Mouse (Mus musculus): ENCODE measurements around the gene Ctbs. TPM values are rescaled to one million over a fixed set of nuclear protein-coding genes. Genes with fewer than 3 reads are reported as not detected.

Gene Ctbs
- polyA plus RNA-seq, 1 experiment from 2014 or later = 6.4 TPM

- Histone ChIP-seq H3K9ac (no peak overlapping the region), H3K4me3 (no peak overlapping the region), H3K27me3 (no peaks in the 10 kb centered on the region), H3K36me3 (0 out of 2 replicates have a peak, but pooled peaks cover 2% of the 10 kb centered on the region), H3K4me2 (no peak overlapping the region), H3K4me1 (replicated peaks) (peaks cover 20% of the 10 kb centered on the region), H3K27ac (replicated peaks) (no peak overlapping the region), H3K9me3 (no peaks in the 10 kb centered on the region)
- WGBS = 75% methylated on average over 5 of the region's 5 CpGs
- no peak for ATAC-seq (ENCODE audit: low read depth)
Measured at GRCm38 (mm10) chr3:146451375-146451774, 1.8 kb downstream of the Ctbs start.

DNA sequence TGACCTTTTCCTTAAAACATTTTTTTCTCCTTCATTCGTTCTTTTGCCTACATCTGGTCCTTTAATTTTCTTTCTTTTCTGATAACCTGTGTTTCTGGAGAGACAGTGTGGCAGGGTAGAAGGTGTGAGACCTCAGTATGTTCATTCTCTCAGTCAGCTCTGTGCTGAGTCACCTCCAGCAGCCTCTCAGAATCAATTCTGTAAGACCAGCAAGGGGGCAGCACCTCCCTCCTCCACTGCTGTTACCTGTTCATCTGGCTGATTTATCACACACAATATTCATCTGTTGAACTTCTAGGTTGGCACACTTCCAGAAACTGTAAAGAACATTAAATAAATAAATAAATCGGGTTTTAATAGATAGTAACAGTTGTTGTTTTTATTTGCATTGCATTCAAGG is 13.3 kb downstream of the Ctbs start:
- WGBS = 64% methylated on average over 2 of the region's 2 CpGs
- no peaks in the 10 kb centered on the region for H3K27me3 ChIP-seq
- no peak overlapping the region for H3K9ac ChIP-seq
- H3K4me3 ChIP-seq = no peak overlapping the region
- H3K27ac ChIP-seq (replicated peaks) = no peak overlapping the region
- no peaks in the 10 kb centered on the region for H3K36me3 ChIP-seq
- no peaks in the 10 kb centered on the region for H3K4me1 ChIP-seq (replicated peaks)
- no peak for ATAC-seq (ENCODE audit: low read depth)
- H3K4me2 ChIP-seq = no peak overlapping the region
- H3K9me3 ChIP-seq = no peaks in the 10 kb centered on the region

DNA sequence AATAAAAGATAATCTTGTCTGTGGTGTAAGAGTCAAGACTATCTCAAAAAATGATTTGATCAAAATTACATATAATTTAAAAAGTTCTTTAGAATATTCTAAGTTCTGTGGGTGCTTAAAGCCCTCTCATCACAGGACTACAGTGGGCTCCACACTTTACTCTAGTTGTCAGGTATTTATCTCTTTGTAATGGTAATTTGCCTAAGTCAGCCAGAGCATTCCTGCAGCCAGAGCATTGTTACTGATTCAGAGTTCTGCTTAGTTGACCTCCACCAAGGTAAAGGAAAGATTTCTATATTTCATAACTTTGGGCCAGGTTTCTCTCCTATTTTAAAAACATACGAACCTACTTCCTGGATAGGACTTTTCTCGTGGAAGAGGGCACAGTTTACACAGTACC is 19.6 kb downstream of the Ctbs start:
- 84% methylated on average over 2 of the region's 2 CpGs for WGBS
- H3K4me3 ChIP-seq = no peak overlapping the region
- H3K4me1 ChIP-seq (replicated peaks) = no peaks in the 10 kb centered on the region
- no peaks in the 10 kb centered on the region for H3K27me3 ChIP-seq
- no peaks in the 10 kb centered on the region for H3K9me3 ChIP-seq
- H3K4me2 ChIP-seq = no peak overlapping the region
- no peak overlapping the region for H3K27ac ChIP-seq (replicated peaks)
- ATAC-seq (ENCODE audit: low read depth) = no peak
- H3K36me3 ChIP-seq = no peaks in the 10 kb centered on the region
- H3K9ac ChIP-seq = no peak overlapping the region

- H3K27ac ChIP-seq (replicated peaks) = no peak overlapping the region
- no peak overlapping the region for H3K4me2 ChIP-seq
- no peak for ATAC-seq (ENCODE audit: low read depth)
- H3K9me3 ChIP-seq = no peaks in the 10 kb centered on the region
- 71% methylated on average over 4 of the region's 4 CpGs for WGBS
- H3K9ac ChIP-seq = no peak overlapping the region
- H3K36me3 ChIP-seq = no peaks in the 10 kb centered on the region
- H3K27me3 ChIP-seq = no peaks in the 10 kb centered on the region
- no peak overlapping the region for H3K4me3 ChIP-seq
- H3K4me1 ChIP-seq (replicated peaks) = no peaks in the 10 kb centered on the region
Measured at GRCm38 (mm10) chr3:146472657-146473056, 23.1 kb downstream of the Ctbs start.

DNA sequence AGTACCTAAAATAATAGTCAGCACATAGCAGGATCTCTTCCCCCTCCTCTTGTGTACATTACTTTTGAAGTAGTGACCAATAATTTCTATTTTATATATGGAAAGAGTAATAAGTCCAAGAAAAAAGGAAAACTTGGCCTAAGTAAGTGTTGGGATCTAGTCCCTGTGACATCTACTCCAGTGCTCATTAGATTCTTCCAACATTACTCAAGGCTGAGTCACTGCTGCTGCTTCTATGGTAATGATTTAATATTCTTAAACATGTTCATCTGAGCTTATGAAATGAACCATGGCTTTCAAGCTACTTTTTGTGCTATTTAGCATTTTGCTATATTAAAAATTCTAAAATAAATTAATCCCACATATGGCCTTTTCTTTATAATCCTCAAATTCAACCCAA is 24.1 kb downstream of the Ctbs start:
- no peak overlapping the region for H3K4me3 ChIP-seq
- no peaks in the 10 kb centered on the region for H3K4me1 ChIP-seq (replicated peaks)
- no peak overlapping the region for H3K9ac ChIP-seq
- no peaks in the 10 kb centered on the region for H3K9me3 ChIP-seq
- H3K4me2 ChIP-seq = no peak overlapping the region
- H3K36me3 ChIP-seq = no peaks in the 10 kb centered on the region
- H3K27ac ChIP-seq (replicated peaks) = no peak overlapping the region
- H3K27me3 ChIP-seq = no peaks in the 10 kb centered on the region
- ATAC-seq (ENCODE audit: low read depth) = no peak

- no peak overlapping the region for H3K27ac ChIP-seq (replicated peaks)
- 96% methylated on average over 3 of the region's 3 CpGs for WGBS
- ATAC-seq (ENCODE audit: low read depth) = no peak
- H3K9ac ChIP-seq = no peak overlapping the region
- no peaks in the 10 kb centered on the region for H3K27me3 ChIP-seq
- no peak overlapping the region for H3K4me2 ChIP-seq
- no peak overlapping the region for H3K4me3 ChIP-seq
- no peaks in the 10 kb centered on the region for H3K36me3 ChIP-seq
- H3K9me3 ChIP-seq = no peaks in the 10 kb centered on the region
- H3K4me1 ChIP-seq (replicated peaks) = no peaks in the 10 kb centered on the region
Measured at GRCm38 (mm10) chr3:146474428-146474827, 24.8 kb downstream of the Ctbs start.

GRCm38 (mm10) chr3:146482044-146482443 is 32.4 kb downstream of the Ctbs start:
- H3K27me3 ChIP-seq = no peaks in the 10 kb centered on the region
- 80% methylated on average over 2 of the region's 2 CpGs for WGBS
- H3K9me3 ChIP-seq = no peaks in the 10 kb centered on the region
- ATAC-seq (ENCODE audit: low read depth) = no peak
- no peaks in the 10 kb centered on the region for H3K4me1 ChIP-seq (replicated peaks)
- no peak overlapping the region for H3K4me2 ChIP-seq
- no peak overlapping the region for H3K4me3 ChIP-seq
- H3K9ac ChIP-seq = no peak overlapping the region
- no peaks in the 10 kb centered on the region for H3K36me3 ChIP-seq
- no peak overlapping the region for H3K27ac ChIP-seq (replicated peaks)

DNA sequence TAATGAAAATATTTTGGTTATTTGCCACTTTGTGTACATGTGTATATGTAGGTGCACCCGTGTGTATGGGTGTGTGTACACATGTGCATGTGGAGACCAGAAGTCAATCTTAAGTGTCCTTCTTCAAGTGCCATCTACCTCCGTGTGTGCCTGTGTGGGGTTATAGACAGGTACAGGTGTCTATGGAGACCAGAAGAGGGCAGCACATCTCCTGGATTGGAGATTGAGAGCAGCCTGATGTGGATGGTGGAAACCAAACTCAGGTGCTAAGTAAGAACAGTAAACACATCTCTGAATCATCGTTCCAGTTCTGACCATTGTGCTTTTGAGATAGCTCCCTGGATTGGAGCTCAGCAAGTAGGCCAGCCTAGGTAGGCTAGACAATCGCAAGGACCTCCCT is 36.9 kb downstream of the Ctbs start:
- Histone ChIP-seq H3K27me3 (no peaks in the 10 kb centered on the region), H3K4me3 (no peak overlapping the region), H3K4me2 (no peak overlapping the region), H3K9me3 (no peaks in the 10 kb centered on the region), H3K27ac (replicated peaks) (no peak overlapping the region), H3K36me3 (no peaks in the 10 kb centered on the region), H3K9ac (no peak overlapping the region), H3K4me1 (replicated peaks) (no peaks in the 10 kb centered on the region)
- 84% methylated on average over 4 of the region's 4 CpGs for WGBS
- no peak for ATAC-seq (ENCODE audit: low read depth)

DNA sequence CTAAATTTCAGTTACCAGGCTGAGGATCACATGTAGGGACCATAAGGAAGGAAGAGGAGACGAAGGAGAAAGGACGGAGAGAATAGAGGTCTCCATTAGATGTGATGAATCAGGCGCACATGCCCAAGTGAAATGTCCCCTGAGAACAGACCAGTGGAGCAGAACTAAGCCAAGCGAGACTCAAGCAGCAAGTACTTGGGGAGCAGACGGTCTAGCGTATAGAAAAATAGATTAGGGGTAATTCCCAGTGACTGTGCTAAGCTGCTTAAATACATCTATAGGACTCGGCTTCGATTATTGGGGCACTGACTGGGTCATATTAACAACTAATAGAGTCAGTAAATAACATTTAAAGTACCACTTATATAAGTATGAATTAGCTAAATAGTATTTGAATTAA is 45.3 kb downstream of the Ctbs start:
- 68% methylated on average over 8 of the region's 8 CpGs for WGBS
- no peak overlapping the region for H3K4me2 ChIP-seq
- H3K36me3 ChIP-seq = no peaks in the 10 kb centered on the region
- no peaks in the 10 kb centered on the region for H3K27me3 ChIP-seq
- H3K27ac ChIP-seq (replicated peaks) = no peak overlapping the region
- no peak for ATAC-seq (ENCODE audit: low read depth)
- H3K9ac ChIP-seq = no peak overlapping the region
- no peaks in the 10 kb centered on the region for H3K9me3 ChIP-seq
- no peak overlapping the region for H3K4me3 ChIP-seq
- no peaks in the 10 kb centered on the region for H3K4me1 ChIP-seq (replicated peaks)

DNA sequence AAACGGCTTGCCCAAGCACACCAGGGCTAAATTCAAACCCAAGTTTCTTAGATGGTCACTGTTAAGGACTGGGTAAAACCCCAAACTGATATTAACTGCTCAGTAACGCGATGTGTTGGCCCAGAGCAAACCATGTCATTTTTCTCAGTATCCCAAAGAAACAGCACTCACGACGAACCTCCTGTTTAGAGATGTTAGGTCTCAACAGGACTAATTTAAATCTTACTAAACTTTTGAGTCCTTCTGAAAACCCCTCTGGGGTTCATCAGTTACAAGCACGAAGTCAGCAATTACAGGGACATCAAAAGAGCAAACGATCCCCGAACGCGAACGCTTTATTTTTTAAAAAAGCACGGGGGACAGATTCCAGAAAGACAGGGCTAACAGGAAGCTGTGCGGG is 49.4 kb downstream of the Ctbs start:
- peak overlapping the region; percentile 72 for H3K4me3 ChIP-seq
- peak overlapping the region; percentile 85 for H3K9ac ChIP-seq
- ATAC-seq (ENCODE audit: low read depth) = no peak
- H3K36me3 ChIP-seq = peaks cover 8% of the 10 kb centered on the region
- peak overlapping the region; percentile 81 for H3K27ac ChIP-seq (replicated peaks)
- H3K27me3 ChIP-seq = no peaks in the 10 kb centered on the region
- 4% methylated on average over 13 of the region's 13 CpGs for WGBS
- H3K9me3 ChIP-seq = no peaks in the 10 kb centered on the region
- H3K4me1 ChIP-seq (replicated peaks) = peaks cover 31% of the 10 kb centered on the region
- peak overlapping the region; percentile 59 for H3K4me2 ChIP-seq

GRCm38 (mm10) chr3:146499431-146500002 is 49.9 kb downstream of the Ctbs start, which contains the start of the genes Spata1 and Gng5:
Spata1 (minus strand) TSS chr3:146499753.
Gng5 (plus strand) TSS chr3:146499807.
- peak within 1 kb of the TSS; percentile 84 for H3K27ac ChIP-seq (replicated peaks)
- no peaks in the 10 kb centered on the region for H3K27me3 ChIP-seq
- H3K9me3 ChIP-seq = no peaks in the 10 kb centered on the region
- peaks cover 8% of the 10 kb centered on the region for H3K36me3 ChIP-seq
- H3K9ac ChIP-seq = peak within 1 kb of the TSS; percentile 85
- H3K4me3 ChIP-seq = peak within 1 kb of the TSS; percentile 72
- ATAC-seq (ENCODE audit: low read depth) = peak; percentile 91
- peak within 1 kb of the TSS; percentile 59 for H3K4me2 ChIP-seq
- under 1% methylated on average over 54 of the region's 88 CpGs for WGBS
- H3K4me1 ChIP-seq (replicated peaks) = peaks cover 31% of the 10 kb centered on the region

DNA sequence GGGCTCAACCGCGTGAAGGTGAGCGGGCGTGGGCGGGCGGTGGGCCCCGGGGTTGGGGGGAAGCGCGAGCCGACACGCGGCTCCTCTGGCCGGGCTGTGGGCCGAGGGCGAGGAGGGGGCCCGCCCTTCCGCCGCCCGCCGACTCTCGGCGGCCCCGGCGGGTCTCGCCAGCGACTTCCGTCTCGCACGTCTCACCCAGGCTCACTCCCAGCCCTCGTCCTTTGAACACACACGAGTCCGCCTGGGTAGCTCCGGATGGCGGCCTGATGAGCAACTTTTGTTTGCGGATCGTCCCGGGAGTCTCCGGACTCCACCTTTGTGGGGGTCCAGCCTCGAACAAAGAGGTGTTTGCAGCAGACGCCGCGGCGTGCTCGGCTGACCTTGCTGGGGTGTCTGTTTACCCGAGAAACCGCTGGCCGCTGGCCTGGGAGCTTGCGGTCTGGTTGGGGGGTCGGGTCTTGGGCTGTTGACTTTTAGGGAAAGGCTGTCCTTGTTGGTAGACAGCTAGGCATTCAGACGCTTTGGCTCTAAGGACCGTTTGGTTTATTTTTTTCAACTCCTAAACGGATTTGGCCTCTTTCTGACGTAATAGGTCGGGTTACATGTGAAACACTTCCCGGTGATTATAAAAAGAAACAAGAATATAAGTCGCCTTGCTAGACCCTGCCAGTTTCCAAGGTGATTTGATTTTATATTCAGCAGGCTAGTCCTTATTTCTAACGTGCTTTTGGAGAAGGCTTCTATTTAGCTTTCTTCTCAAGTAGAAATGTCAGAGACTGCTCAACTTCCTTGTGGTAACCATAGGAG is 50.6 kb downstream of the Ctbs start:
- peak; percentile 84 for ATAC-seq (ENCODE audit: low read depth)
- Histone ChIP-seq H3K27me3 (no peaks in the 10 kb centered on the region), H3K4me1 (replicated peaks) (peaks cover 31% of the 10 kb centered on the region), H3K4me2 (peak overlapping the region; percentile 59), H3K27ac (replicated peaks) (peak overlapping the region; percentile 84), H3K9me3 (no peaks in the 10 kb centered on the region), H3K4me3 (peak overlapping the region; percentile 72), H3K9ac (peak overlapping the region; percentile 85), H3K36me3 (peaks cover 10% of the 10 kb centered on the region)
- WGBS = under 1% methylated on average over 56 of the region's 57 CpGs

All from neural tube, embryonic 13.5 days (tissue).